Mouse (Mus musculus) lung, postnatal 0 days (tissue): ENCODE measurements around the gene Cers6.

Experiments
- CTCF ChIP-seq: IDR thresholded peaks from 2 replicates; pipeline ENCODE4 v1.5.1; 2016; ENCODE audit warnings: antibody characterized with exemption, mild to moderate bottlenecking
- EP300 ChIP-seq: IDR thresholded peaks from 2 replicates; pipeline ENCODE4 v1.6.1; 2016; ENCODE audit warnings: antibody characterized with exemption, mild to moderate bottlenecking, control low read depth

- TF ChIP-seq CTCF (no peak), EP300 (no peak)
These were observed 122.2 kb downstream of the Cers6 start for GRCm38 (mm10) chr2:68983431-68983830.
